Mouse (Mus musculus) left cerebral cortex, adult 2 months (tissue): ENCODE measurements around the gene Paf1. TPM values are rescaled to one million over a fixed set of nuclear protein-coding genes. Genes with fewer than 3 reads are reported as not detected.
A peak's percentile ranks its signal among the peaks of the same experiment; 100 is the strongest.

ENCODE experiments used
- DNase-seq, 2 experiments: peaks; one replicate each; pipeline ENCODE4 v3.0.0; 2021 to 2022; ENCODE audit warnings: low spot score in 2 of 2, mixed read lengths in 1 of 2; ENCODE audit errors: extremely low spot score in 1 of 2
- H3K27ac ChIP-seq: fragments of 200-600 bp; 2 replicates; pipeline ENCODE4 v1.8.1; 2022
- H3K4me3 ChIP-seq: fragments of 200-600 bp; 2 replicates; pipeline ENCODE4 v1.8.1; 2022
- CTCF ChIP-seq: fragments of 200-600 bp; IDR thresholded peaks from 2 replicates; pipeline ENCODE4 v1.8.1; 2022; ENCODE audit warnings: antibody characterized with exemption, mild to moderate bottlenecking, moderate library complexity
- intact Hi-C: fragments of 180-260 bp; cut with DNase I; formaldehyde crosslinking; loops from one replicate; pipeline ENCODE4 v1.15.1; 2025
- total RNA-seq, 2 experiments: library from RNA; stranded (reverse); gene quantifications; 2 replicates each; pipeline ENCODE4 v1.2.3; 2021

Paf1 gene
- total RNA-seq, 2 experiments from 2014 or later = 65.7 to 66.8 TPM

GRCm38 (mm10) chr7:28357984-28358383 is 34.8 kb upstream of the Paf1 start:
- no peak for TF ChIP-seq CTCF
- DNase-seq = no peak
- no peak overlapping the region for H3K27ac ChIP-seq
- intact Hi-C loops = no loop called here
- H3K4me3 ChIP-seq = no peak overlapping the region

- Histone ChIP-seq H3K27ac (no peak overlapping the region), H3K4me3 (no peak overlapping the region)
- intact Hi-C loops = no loop called here
- no peak for TF ChIP-seq CTCF
- no peak for DNase-seq
Measured at GRCm38 (mm10) chr7:28358431-28358830, 34.3 kb upstream of the Paf1 start.

DNA sequence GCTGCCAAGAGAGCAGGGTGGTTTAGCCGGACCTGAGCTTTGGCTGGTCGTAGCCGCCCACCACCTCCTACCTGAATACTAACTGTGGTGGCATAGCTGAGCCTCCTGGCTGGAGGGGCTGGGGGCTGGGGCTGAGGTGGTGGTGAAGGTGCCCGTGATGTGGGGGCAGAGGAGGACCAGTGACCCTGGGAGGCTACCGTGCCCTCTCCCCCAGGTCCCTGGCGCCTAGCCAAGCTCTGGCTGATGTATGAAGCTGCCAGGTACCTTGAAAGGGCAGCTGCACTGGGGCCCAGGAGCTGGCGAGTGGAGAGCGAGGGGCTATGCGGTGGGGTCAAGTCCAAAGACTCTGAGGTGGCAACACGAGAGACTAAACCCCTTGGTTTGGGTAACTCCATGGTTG is 32.9 kb upstream of the Paf1 start:
- H3K27ac ChIP-seq = no peak overlapping the region
- no peak for TF ChIP-seq CTCF
- intact Hi-C loops = no loop called here
- no peak overlapping the region for H3K4me3 ChIP-seq
- DNase-seq = no peak

DNA sequence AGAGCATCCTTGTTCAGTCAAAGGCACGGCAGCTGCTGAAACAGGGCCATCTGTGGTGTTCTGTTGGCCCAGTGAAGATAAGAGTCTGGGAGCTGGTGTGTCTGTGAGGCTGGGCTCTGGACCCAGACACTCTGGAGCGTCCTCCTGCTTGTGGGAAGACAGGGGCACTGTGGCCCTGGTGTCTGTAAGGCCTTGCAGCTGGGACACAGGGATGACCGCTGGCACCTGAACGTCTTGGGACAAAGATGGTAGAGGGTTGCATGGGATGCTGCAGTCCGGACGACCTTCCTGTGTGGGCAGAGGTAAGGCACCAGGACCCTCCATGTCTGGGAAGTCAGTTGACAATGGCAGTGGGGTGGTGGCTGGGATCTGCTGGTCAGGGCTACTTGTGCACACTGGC is 32.5 kb upstream of the Paf1 start:
- no peak overlapping the region for H3K4me3 ChIP-seq
- DNase-seq = no peak
- no peak overlapping the region for H3K27ac ChIP-seq
- TF ChIP-seq CTCF = no peak
- intact Hi-C loops = no loop called here

GRCm38 (mm10) chr7:28361647-28362341 is 31.0 kb upstream of the Paf1 start:
- no peak for TF ChIP-seq CTCF
- Histone ChIP-seq H3K27ac (no peak overlapping the region), H3K4me3 (no peak overlapping the region)
- intact Hi-C loops = no loop called here
- no peak for DNase-seq

DNA sequence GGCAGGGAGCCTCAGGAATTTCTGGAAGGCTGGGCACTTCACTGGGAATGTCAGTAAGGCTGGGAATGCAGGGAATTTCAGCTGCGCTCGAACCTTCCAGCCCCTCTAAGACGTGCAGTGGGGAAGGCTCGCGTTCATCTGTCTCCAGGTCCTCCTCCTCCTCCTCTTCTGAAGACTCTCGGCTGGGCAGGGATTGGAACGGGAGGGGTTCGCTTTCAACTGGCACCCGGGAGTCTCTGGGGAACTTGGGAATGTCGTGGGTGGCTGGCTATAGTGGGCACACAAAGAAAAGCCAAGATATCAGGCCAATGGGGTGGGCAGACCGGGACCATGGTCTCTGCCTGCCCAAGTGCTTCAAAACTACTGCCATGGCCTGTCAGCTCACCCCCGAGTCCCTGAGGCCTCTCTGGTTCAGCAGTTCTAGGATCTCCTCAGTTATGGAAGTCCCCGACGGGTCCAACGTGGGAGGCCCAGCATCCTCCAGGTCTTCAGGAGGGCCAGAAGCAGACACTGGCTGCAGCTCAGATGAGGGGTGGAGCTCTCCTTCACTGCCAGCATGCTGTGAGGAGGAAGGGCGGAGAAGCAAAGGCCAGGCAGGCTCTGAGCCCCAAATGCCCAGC is 30.2 kb upstream of the Paf1 start:
- intact Hi-C loops = no loop called here
- TF ChIP-seq CTCF = no peak
- no peak overlapping the region for H3K27ac ChIP-seq
- DNase-seq = no peak
- no peak overlapping the region for H3K4me3 ChIP-seq

DNA sequence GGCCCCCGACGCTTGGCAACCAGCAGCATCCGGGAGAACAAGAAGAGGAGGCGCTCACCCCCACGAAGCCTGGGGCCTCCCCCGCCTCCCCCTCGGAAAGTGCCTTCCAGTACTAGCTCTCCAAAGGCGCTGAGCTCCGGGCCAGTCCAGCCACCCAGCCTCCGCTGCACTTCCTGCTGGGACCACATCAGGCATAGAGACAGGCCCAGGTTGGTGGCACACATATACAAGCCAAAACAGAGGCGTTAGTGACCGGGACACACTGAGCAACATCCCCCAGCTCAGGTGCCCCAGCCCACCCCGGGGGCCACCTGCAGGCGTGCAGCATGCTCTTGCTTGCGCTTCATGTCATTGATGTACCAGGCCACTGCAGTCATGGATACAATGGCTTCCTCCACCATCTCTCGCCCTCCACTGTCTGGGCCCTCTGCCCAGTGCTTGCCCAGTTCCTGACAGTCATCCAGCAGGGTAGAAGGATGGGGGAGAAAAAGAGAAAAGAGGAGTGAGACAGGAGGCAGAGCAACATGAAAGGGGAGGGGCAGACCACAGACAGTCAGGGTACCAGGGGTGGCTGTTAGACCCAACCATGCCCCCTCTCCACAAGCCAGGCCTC is 25.0 kb upstream of the Paf1 start:
- intact Hi-C loops = no loop called here
- no peak for DNase-seq
- no peak for TF ChIP-seq CTCF
- no peak overlapping the region for H3K27ac ChIP-seq
- H3K4me3 ChIP-seq = no peak overlapping the region

GRCm38 (mm10) chr7:28368276-28368920 is 24.4 kb upstream of the Paf1 start:
- intact Hi-C loops = no loop called here
- no peak for DNase-seq
- Histone ChIP-seq H3K4me3 (no peak overlapping the region), H3K27ac (no peak overlapping the region)
- TF ChIP-seq CTCF = no peak

DNA sequence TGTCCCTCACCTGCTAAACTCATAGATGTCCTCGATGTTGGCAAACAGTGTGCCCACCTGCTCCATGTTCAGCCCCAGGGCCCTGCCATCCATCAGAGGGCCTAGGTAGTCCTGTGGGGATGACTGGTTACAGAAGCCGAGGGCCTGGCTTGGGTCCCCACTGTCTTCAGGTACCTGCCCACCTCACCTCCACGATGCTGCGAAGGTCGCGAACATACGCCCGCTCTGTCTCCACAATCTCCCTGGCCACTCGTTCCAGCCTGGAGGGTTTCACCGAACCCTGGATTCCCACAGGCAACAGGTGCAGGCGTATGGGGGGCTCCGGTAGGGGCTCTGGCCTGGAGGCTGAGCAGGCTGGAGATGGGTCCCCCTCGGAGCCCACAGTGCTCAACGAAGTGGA is 22.7 kb upstream of the Paf1 start:
- H3K27ac ChIP-seq = no peak overlapping the region
- intact Hi-C loops = no loop called here
- H3K4me3 ChIP-seq = no peak overlapping the region
- no peak for TF ChIP-seq CTCF
- DNase-seq = no peak

DNA sequence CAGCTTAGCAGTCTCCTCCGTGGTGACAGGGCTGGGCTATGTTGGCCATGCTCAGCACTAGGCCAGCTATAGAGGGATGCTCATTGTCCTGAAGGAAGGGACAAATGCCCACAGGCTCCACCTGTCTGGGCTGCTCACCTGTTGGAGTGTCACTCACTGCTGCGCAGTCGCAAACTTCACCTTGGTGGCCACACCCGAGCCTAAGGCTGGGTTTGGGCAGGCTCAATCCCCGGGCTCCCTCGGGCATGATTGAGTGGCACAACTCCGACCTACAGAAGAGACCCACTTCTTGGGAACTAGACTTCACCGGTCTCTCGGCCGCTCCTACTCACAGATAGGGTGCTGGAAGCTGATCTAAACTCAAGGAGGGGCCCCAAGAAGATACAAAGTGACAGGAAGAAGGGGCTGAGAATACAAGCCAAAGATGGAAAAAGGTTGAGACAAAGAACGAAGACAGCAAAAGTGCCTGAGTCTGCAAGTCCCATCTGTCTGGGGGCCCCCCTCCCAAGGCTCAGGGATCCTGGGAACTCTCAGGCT is 21.7 kb upstream of the Paf1 start:
- Histone ChIP-seq H3K4me3 (peak overlapping the region; percentile 62), H3K27ac (no peak overlapping the region; the same call in 1 of the 2 replicates)
- DNase-seq = no peak
- intact Hi-C loops = no loop called here
- no peak for TF ChIP-seq CTCF

- Histone ChIP-seq H3K4me3 (peak overlapping the region; percentile 62), H3K27ac (peak overlapping the region; percentile 82)
- intact Hi-C loops = no loop called here
- TF ChIP-seq CTCF = no peak
- no peak for DNase-seq
Measured at GRCm38 (mm10) chr7:28371514-28371989, 21.2 kb upstream of the Paf1 start.
